Mouse (Mus musculus) heart, postnatal 25 days (tissue): Measurements from ENCODE around the gene Arvcf. TPM values are rescaled to one million over a fixed set of nuclear protein-coding genes. Genes with fewer than 3 reads are reported as not detected.

Source experiments
- DNase-seq: peaks from one replicate; pipeline ENCODE4 v3.0.0; 2022; ENCODE audit warnings: low spot score
- intact Hi-C: fragments of 180-260 bp; cut with DNase I; formaldehyde crosslinking; loops from one replicate; pipeline ENCODE4 v1.15.1; 2025
- total RNA-seq, 2 experiments: library from RNA; stranded (reverse); gene quantifications; 2 replicates each; pipeline ENCODE4 v1.2.3; 2021

The Arvcf gene
- total RNA-seq, 2 experiments from 2014 or later, result 18.6 to 21.7 TPM

- intact Hi-C loops, result loop anchor here (2.0 kb wide), 1 partner anchor 53 kb away; no protein-coding TSS in a partner anchor
Measured at GRCm38 (mm10) chr16:18351313-18352055, 3.5 kb downstream of the Arvcf start.

GRCm38 (mm10) chr16:18353106-18353505 is 5.1 kb downstream of the Arvcf start:
- intact Hi-C loops, result no loop called here

More at GRCm38 (mm10) chr16:18351313-18352055, 3.5 kb downstream of the Arvcf start:
- no peak for DNase-seq

GRCm38 (mm10) chr16:18356961-18357360 is 9.0 kb downstream of the Arvcf start:
- no peak for DNase-seq
- intact Hi-C loops, result no loop called here

More at GRCm38 (mm10) chr16:18353106-18353505, 5.1 kb downstream of the Arvcf start:
- no peak for DNase-seq

- intact Hi-C loops, result no loop called here
- DNase-seq, result no peak
Measured at GRCm38 (mm10) chr16:18357977-18358376, 10.0 kb downstream of the Arvcf start.

- no peak for DNase-seq
- intact Hi-C loops, result no loop called here
Measured at GRCm38 (mm10) chr16:18360151-18360805, 12.3 kb downstream of the Arvcf start.

- no peak for DNase-seq
- intact Hi-C loops, result no loop called here
Measured at GRCm38 (mm10) chr16:18362948-18363347, 15.0 kb downstream of the Arvcf start.

GRCm38 (mm10) chr16:18366849-18367248 is 18.9 kb downstream of the Arvcf start:
- intact Hi-C loops, result no loop called here
- no peak for DNase-seq

GRCm38 (mm10) chr16:18370197-18370596 is 22.2 kb downstream of the Arvcf start:
- intact Hi-C loops, result no loop called here
- DNase-seq, result no peak

GRCm38 (mm10) chr16:18373632-18374031 is 25.6 kb downstream of the Arvcf start:
- no peak for DNase-seq
- intact Hi-C loops, result no loop called here

- no peak for DNase-seq
- intact Hi-C loops, result no loop called here
Measured at GRCm38 (mm10) chr16:18376297-18376954, 28.4 kb downstream of the Arvcf start.

- DNase-seq, result no peak
- intact Hi-C loops, result no loop called here
Measured at GRCm38 (mm10) chr16:18377203-18377602, 29.2 kb downstream of the Arvcf start.

- no peak for DNase-seq
- intact Hi-C loops, result loop anchor here (2.0 kb wide), 1 partner anchor 24 kb away; no protein-coding TSS in a partner anchor
Measured at GRCm38 (mm10) chr16:18378489-18378888, 30.5 kb downstream of the Arvcf start.

GRCm38 (mm10) chr16:18379338-18380001 is 31.5 kb downstream of the Arvcf start:
- no peak for DNase-seq
- intact Hi-C loops, result loop anchor here (2.0 kb wide), 1 partner anchor 25 kb away; no protein-coding TSS in a partner anchor

- intact Hi-C loops, result no loop called here
- DNase-seq, result no peak
Measured at GRCm38 (mm10) chr16:18380495-18381063, 32.6 kb downstream of the Arvcf start.

- DNase-seq, result no peak
- intact Hi-C loops, result no loop called here
Measured at GRCm38 (mm10) chr16:18381621-18382258, 33.8 kb downstream of the Arvcf start.

GRCm38 (mm10) chr16:18383045-18383726 is 35.2 kb downstream of the Arvcf start:
- no peak for DNase-seq
- intact Hi-C loops, result no loop called here

GRCm38 (mm10) chr16:18383756-18384155 is 35.8 kb downstream of the Arvcf start:
- intact Hi-C loops, result no loop called here
- DNase-seq, result no peak

GRCm38 (mm10) chr16:18384211-18384610 is 36.2 kb downstream of the Arvcf start:
- no peak for DNase-seq
- intact Hi-C loops, result no loop called here

GRCm38 (mm10) chr16:18384659-18385058 is 36.7 kb downstream of the Arvcf start:
- intact Hi-C loops, result no loop called here
- no peak for DNase-seq
